Mouse (Mus musculus): ENCODE measurements around the gene Kifc5b. TPM values are rescaled to one million over a fixed set of nuclear protein-coding genes. Genes with fewer than 3 reads are reported as not detected.

Kifc5b gene
- polyA plus RNA-seq, 1 experiment from 2014 or later, result 0.94 TPM

DNA sequence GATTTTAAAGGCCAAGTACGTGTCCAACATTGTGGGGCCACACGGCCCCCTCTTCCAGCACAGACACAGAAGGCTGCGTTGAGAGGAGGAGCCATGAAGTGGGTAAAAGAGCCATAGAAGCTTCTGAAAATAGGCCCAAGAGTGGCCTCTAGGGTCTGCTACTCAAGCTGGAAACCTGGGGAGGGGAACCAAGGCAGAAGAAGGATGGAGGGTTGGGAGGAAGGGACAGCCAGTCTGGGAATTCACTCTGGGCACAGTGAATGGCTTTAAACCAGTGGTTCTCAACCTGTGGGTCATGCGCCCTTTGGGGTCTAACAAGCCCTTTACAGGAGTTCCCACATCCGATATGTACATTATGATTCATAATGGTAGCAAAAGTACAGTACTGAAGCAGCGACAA, 52.4 kb downstream of the Kifc5b start:
- no peak for TF ChIP-seq CTCF (IDR thresholded peaks at IDR 0.05; ENCODE audit: low read depth)
- ATAC-seq, result no peak
- Histone ChIP-seq H3K4me3 (ENCODE audit: low read depth, low read length) (no peak overlapping the region), H3K9me3 (ENCODE audit: control insufficient read depth) (no peaks in the 10 kb centered on the region), H3K27ac (ENCODE audit: low read depth, low read length) (no peak overlapping the region), H3K4me1 (replicated peaks; ENCODE audit: control insufficient read depth, insufficient read depth, low read length) (peaks cover 7% of the 10 kb centered on the region; the same call in 1 of the 2 replicates), H3K27me3 (replicated peaks; ENCODE audit: control insufficient read depth, insufficient read depth, low read length) (no peaks in the 10 kb centered on the region), H3K9ac (ENCODE audit: low read depth, low read length) (no peak overlapping the region), H3K4me2 (replicated peaks; ENCODE audit: low read depth) (no peak overlapping the region), H3K36me3 (ENCODE audit: control insufficient read depth, insufficient read depth) (peaks cover 11% of the 10 kb centered on the region; the same call in 1 of the 2 replicates)
- WGBS, result 82% methylated on average over 6 of the region's 6 CpGs

DNA sequence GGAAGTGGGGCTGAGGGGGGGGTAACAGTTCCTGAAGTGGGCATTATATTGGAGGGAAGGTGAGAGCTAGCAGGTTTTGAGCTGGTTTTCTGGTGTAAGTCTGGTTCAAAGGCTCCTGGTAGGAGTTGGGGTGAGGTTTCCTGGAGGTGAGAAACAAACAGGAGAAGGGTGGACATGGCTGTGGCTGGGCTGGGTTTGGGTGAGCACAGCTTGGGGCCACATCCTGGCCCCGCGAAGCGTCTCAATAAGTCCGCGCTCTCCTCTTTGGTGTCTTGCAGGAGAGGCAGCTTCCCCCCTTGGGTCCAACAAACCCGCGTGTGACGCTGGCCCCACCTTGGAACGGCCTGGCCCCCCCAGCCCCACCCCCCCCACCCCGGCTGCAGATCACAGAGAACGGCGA, 53.3 kb downstream of the Kifc5b start:
- no peak overlapping the region for H3K4me2 ChIP-seq (replicated peaks; ENCODE audit: low read depth)
- H3K36me3 ChIP-seq (ENCODE audit: control insufficient read depth, insufficient read depth), result peaks cover 7% of the 10 kb centered on the region
- ATAC-seq, result no peak
- H3K9me3 ChIP-seq (ENCODE audit: control insufficient read depth), result no peaks in the 10 kb centered on the region
- H3K27me3 ChIP-seq (replicated peaks; ENCODE audit: control insufficient read depth, insufficient read depth, low read length), result no peaks in the 10 kb centered on the region
- peaks cover 8% of the 10 kb centered on the region; the same call in 1 of the 2 replicates for H3K4me1 ChIP-seq (replicated peaks; ENCODE audit: control insufficient read depth, insufficient read depth, low read length)
- no peak overlapping the region for H3K9ac ChIP-seq (ENCODE audit: low read depth, low read length)
- H3K4me3 ChIP-seq (ENCODE audit: low read depth, low read length), result no peak overlapping the region
- TF ChIP-seq CTCF (IDR thresholded peaks at IDR 0.05; ENCODE audit: low read depth), result no peak
- 69% methylated on average over 11 of the region's 12 CpGs for WGBS
- no peak overlapping the region for H3K27ac ChIP-seq (ENCODE audit: low read depth, low read length)

GRCm38 (mm10) chr17:26971247-26971905, 54.5 kb downstream of the Kifc5b start:
- Histone ChIP-seq H3K4me3 (ENCODE audit: low read depth, low read length) (peak overlapping the region; percentile 82), H3K4me1 (replicated peaks; ENCODE audit: control insufficient read depth, insufficient read depth, low read length) (peaks cover 8% of the 10 kb centered on the region; the same call in 1 of the 2 replicates), H3K27ac (ENCODE audit: low read depth, low read length) (no peak overlapping the region), H3K36me3 (ENCODE audit: control insufficient read depth, insufficient read depth) (peaks cover 18% of the 10 kb centered on the region), H3K9me3 (ENCODE audit: control insufficient read depth) (no peaks in the 10 kb centered on the region), H3K27me3 (replicated peaks; ENCODE audit: control insufficient read depth, insufficient read depth, low read length) (no peaks in the 10 kb centered on the region), H3K4me2 (replicated peaks; ENCODE audit: low read depth) (peak overlapping the region; percentile 94), H3K9ac (ENCODE audit: low read depth, low read length) (0 out of 2 replicates have a peak overlapping the region, but pooled peaks have one; percentile 69)
- ATAC-seq, result no peak
- WGBS, result 66% methylated on average over 7 of the region's 8 CpGs
- no peak for TF ChIP-seq CTCF (IDR thresholded peaks at IDR 0.05; ENCODE audit: low read depth)

- Histone ChIP-seq H3K4me2 (replicated peaks; ENCODE audit: low read depth) (peak overlapping the region; percentile 94), H3K4me3 (ENCODE audit: low read depth, low read length) (peak overlapping the region; percentile 82), H3K4me1 (replicated peaks; ENCODE audit: control insufficient read depth, insufficient read depth, low read length) (peaks cover 8% of the 10 kb centered on the region; the same call in 1 of the 2 replicates), H3K27ac (ENCODE audit: low read depth, low read length) (peak overlapping the region; percentile 70; the same call in 1 of the 2 replicates), H3K36me3 (ENCODE audit: control insufficient read depth, insufficient read depth) (peaks cover 26% of the 10 kb centered on the region), H3K9ac (ENCODE audit: low read depth, low read length) (peak overlapping the region; percentile 69), H3K27me3 (replicated peaks; ENCODE audit: control insufficient read depth, insufficient read depth, low read length) (no peaks in the 10 kb centered on the region), H3K9me3 (ENCODE audit: control insufficient read depth) (no peaks in the 10 kb centered on the region)
- no peak for ATAC-seq
- 2% methylated on average over 3 of the region's 3 CpGs for WGBS
- TF ChIP-seq CTCF (IDR thresholded peaks at IDR 0.05; ENCODE audit: low read depth), result no peak
Observed at GRCm38 (mm10) chr17:26972107-26972506, 55.2 kb downstream of the Kifc5b start.

- Histone ChIP-seq H3K4me2 (replicated peaks; ENCODE audit: low read depth) (peak within 1 kb of the TSS; percentile 94), H3K9me3 (ENCODE audit: control insufficient read depth) (no peaks in the 10 kb centered on the region), H3K9ac (ENCODE audit: low read depth, low read length) (peak within 1 kb of the TSS; percentile 69), H3K27ac (ENCODE audit: low read depth, low read length) (peak within 1 kb of the TSS; percentile 70), H3K27me3 (replicated peaks; ENCODE audit: control insufficient read depth, insufficient read depth, low read length) (no peaks in the 10 kb centered on the region), H3K36me3 (ENCODE audit: control insufficient read depth, insufficient read depth) (peaks cover 25% of the 10 kb centered on the region), H3K4me1 (replicated peaks; ENCODE audit: control insufficient read depth, insufficient read depth, low read length) (peaks cover 8% of the 10 kb centered on the region; the same call in 1 of the 2 replicates), H3K4me3 (ENCODE audit: low read depth, low read length) (peak within 1 kb of the TSS; percentile 82)
- TF ChIP-seq CTCF (IDR thresholded peaks at IDR 0.05; ENCODE audit: low read depth), result no peak
- WGBS, result under 1% methylated on average over 75 of the region's 75 CpGs
- ATAC-seq, result peak; percentile 99
Observed at GRCm38 (mm10) chr17:26972703-26973574, 56.0 kb downstream of the Kifc5b start, which contains the start of gene Zbtb9. Gene Zbtb9, plus strand, starts transcription at chr17:26973167.

- WGBS, result 91% methylated on average over 15 of the region's 15 CpGs
- Histone ChIP-seq H3K9ac (ENCODE audit: low read depth, low read length) (no peak overlapping the region), H3K27me3 (replicated peaks; ENCODE audit: control insufficient read depth, insufficient read depth, low read length) (no peaks in the 10 kb centered on the region), H3K4me3 (ENCODE audit: low read depth, low read length) (no peak overlapping the region), H3K27ac (ENCODE audit: low read depth, low read length) (no peak overlapping the region), H3K4me2 (replicated peaks; ENCODE audit: low read depth) (no peak overlapping the region), H3K4me1 (replicated peaks; ENCODE audit: control insufficient read depth, insufficient read depth, low read length) (peaks cover 8% of the 10 kb centered on the region; the same call in 1 of the 2 replicates), H3K36me3 (ENCODE audit: control insufficient read depth, insufficient read depth) (peaks cover 30% of the 10 kb centered on the region), H3K9me3 (ENCODE audit: control insufficient read depth) (no peaks in the 10 kb centered on the region)
- no peak for ATAC-seq
- no peak for TF ChIP-seq CTCF (IDR thresholded peaks at IDR 0.05; ENCODE audit: low read depth)
Observed at GRCm38 (mm10) chr17:26974547-26974946, 57.7 kb downstream of the Kifc5b start.
